Mouse (Mus musculus): Measurements from ENCODE around the gene Gm13088. TPM values are rescaled to one million over a fixed set of nuclear protein-coding genes. Genes with fewer than 3 reads are reported as not detected.
"Not testable (repeated sequence)": the region's sequence is repeated elsewhere in the genome, so short reads cannot be mapped to it uniquely, and the experiment has no call there.

Gene Gm13088
- not detected in 2 replicates for polyA plus RNA-seq (2015; fragmentation: Nextera tagmentation; extraction: Ambion mirVana)

DNA sequence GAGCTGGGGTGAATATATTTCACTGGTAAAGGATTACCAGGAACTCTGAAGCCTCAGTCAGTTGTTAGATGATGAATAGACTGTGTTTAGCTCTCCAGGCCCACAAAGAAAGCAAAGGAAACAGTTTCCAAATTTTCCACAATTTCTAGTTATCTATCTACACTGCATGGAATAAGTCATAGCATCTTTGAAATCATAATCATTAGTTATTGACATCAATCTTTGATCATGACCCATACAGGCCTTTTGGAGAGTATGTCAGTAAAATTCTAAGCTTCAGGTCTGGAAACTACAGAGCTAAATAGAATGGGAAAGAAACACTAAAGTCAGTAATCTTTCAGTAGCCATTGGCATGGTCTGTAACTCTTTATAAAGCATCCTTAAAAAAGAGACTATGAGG, at the start of gene Gm13088:
TSS of gene Gm13088 (minus strand) at position 101 of the 400 bp plus-strand sequence.
- H3K9ac ChIP-seq (replicated peaks); DNase-seq; H3K27me3 ChIP-seq (ENCODE audit: insufficient read depth, low read length); H3K4me1 ChIP-seq (ENCODE audit: insufficient read depth); H3K27ac ChIP-seq (ENCODE audit: low read depth); H3K4me2 ChIP-seq (ENCODE audit: low read depth, low read length); H3K4me3 ChIP-seq (ENCODE audit: low read depth, low read length); H3K36me3 ChIP-seq (replicated peaks; ENCODE audit: insufficient read depth, low read length); H3K9me3 ChIP-seq (ENCODE audit: low read length); ATAC-seq: not testable (repeated sequence)

DNA sequence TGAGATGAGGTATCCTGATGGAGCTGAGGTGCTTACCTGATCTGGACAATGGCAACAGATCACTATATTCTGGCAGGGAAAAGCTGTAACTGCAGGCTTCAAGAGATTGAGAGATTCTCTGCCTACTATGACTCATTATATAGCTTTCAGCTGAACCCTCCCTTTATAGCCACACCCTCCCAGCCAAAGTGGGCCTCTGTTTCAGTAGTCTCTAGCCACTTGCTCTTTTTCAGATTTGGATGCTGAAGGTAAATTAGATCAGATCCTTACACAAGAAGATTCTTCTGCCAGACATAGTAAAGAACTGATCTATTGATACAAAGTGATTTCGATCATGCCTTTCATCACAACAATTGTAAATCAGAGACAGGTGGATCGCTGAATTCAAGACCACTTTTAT, 45.6 kb upstream of the Gm13088 start, which contains the start of gene Gm13089:
TSS of gene Gm13089 (minus strand) at position 101 of the 400 bp plus-strand sequence.
- H3K4me3 ChIP-seq (ENCODE audit: low read depth, low read length): no peak within 1 kb of the TSS
- H3K9me3 ChIP-seq (ENCODE audit: low read length): no peaks in the 10 kb centered on the region; the same call in 1 of the 2 replicates
- TF ChIP-seq CTCF (IDR thresholded peaks at IDR 0.05; ENCODE audit: low read depth) (no peak), EP300 (IDR thresholded peaks at IDR 0.05; ENCODE audit: low read depth) (no peak)
- H3K36me3 ChIP-seq (replicated peaks; ENCODE audit: insufficient read depth, low read length): no peaks in the 10 kb centered on the region
- H3K27ac ChIP-seq (ENCODE audit: low read depth): no peak within 1 kb of the TSS
- no peaks in the 10 kb centered on the region for H3K27me3 ChIP-seq (ENCODE audit: insufficient read depth, low read length)
- no peak for ATAC-seq
- no peak for DNase-seq
- no peaks in the 10 kb centered on the region for H3K4me1 ChIP-seq (ENCODE audit: insufficient read depth)
- 68% methylated on average over 2 of the region's 2 CpGs for WGBS (ENCODE audit: insufficient replicate concordance)
- H3K4me2 ChIP-seq (ENCODE audit: low read depth, low read length): no peak within 1 kb of the TSS
- no peak within 1 kb of the TSS for H3K9ac ChIP-seq (replicated peaks)

DNA sequence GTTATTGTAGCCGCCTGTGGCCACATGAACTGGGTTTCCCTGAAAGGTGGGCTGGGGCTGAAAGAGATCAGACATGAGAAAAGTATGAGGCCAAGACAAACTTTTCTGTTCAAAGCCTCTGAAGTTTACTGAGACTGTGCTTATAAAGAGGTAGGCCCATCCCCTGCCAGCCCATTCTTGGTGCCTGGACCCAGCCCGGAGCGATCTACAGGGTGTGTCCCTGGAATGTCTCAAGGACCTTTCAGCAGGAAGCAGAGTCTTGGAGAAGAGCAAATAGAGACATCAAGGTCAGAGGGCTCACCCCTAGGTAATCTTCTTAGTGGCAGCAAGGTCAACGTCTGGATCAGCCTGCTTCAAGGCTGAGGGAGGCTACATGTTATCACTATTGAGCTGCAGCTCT, 38.9 kb downstream of the Gm13088 start:
- DNase-seq; H3K9ac ChIP-seq (replicated peaks); H3K9me3 ChIP-seq (ENCODE audit: low read length); H3K27me3 ChIP-seq (ENCODE audit: insufficient read depth, low read length); H3K36me3 ChIP-seq (replicated peaks; ENCODE audit: insufficient read depth, low read length); H3K4me2 ChIP-seq (ENCODE audit: low read depth, low read length); H3K4me1 ChIP-seq (ENCODE audit: insufficient read depth); ATAC-seq; H3K27ac ChIP-seq (ENCODE audit: low read depth); H3K4me3 ChIP-seq (ENCODE audit: low read depth, low read length): not testable (repeated sequence)
- WGBS (ENCODE audit: insufficient replicate concordance): 61% methylated on average over 4 of the region's 4 CpGs

DNA sequence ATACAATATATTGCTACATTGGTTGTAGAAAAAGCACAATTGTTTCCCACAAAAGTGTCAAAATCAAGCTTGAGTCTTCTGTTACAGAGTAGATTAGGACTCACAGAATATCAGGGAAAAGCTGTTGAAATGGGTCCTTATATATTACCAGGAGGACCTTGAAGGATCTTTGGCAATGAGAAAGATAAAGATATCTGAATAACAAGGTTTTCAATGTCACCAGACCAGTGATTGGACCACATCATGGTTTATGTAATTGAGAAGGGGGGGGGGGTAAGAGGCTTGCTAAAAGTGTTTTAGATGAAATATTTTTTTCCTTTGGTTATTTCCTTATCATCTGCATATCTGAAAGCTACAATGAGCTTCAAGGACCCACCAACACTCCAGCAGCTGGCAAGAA, 42.3 kb downstream of the Gm13088 start, which contains the start of gene Gm13083:
TSS of gene Gm13083 (plus strand) at position 301 of the 400 bp plus-strand sequence.
- H3K27me3 ChIP-seq (ENCODE audit: insufficient read depth, low read length); H3K9me3 ChIP-seq (ENCODE audit: low read length); H3K4me2 ChIP-seq (ENCODE audit: low read depth, low read length); H3K27ac ChIP-seq (ENCODE audit: low read depth); DNase-seq; H3K4me3 ChIP-seq (ENCODE audit: low read depth, low read length); H3K36me3 ChIP-seq (replicated peaks; ENCODE audit: insufficient read depth, low read length); H3K4me1 ChIP-seq (ENCODE audit: insufficient read depth); ATAC-seq; H3K9ac ChIP-seq (replicated peaks): not testable (repeated sequence)

- not testable (repeated sequence) for H3K27ac ChIP-seq (ENCODE audit: low read depth); H3K4me1 ChIP-seq (ENCODE audit: insufficient read depth); H3K9me3 ChIP-seq (ENCODE audit: low read length); DNase-seq; H3K27me3 ChIP-seq (ENCODE audit: insufficient read depth, low read length); H3K9ac ChIP-seq (replicated peaks); H3K4me2 ChIP-seq (ENCODE audit: low read depth, low read length); ATAC-seq; H3K36me3 ChIP-seq (replicated peaks; ENCODE audit: insufficient read depth, low read length); H3K4me3 ChIP-seq (ENCODE audit: low read depth, low read length)
- 76% methylated on average over 9 of the region's 9 CpGs for WGBS (ENCODE audit: insufficient replicate concordance)
These were observed 45.1 kb downstream of the Gm13088 start for GRCm38 (mm10) chr4:143611927-143612326.

Other genes starting within 250 kb of the Gm13088 start
- gene Pramef8, start 244.8 kb downstream of the Gm13088 start, polyA plus RNA-seq (2015; fragmentation: Nextera tagmentation; extraction: Ambion mirVana): 2.5 and 3.3 TPM in 2 replicates
- not detected in 2 replicates for gene Oog4, start 206.9 kb downstream of the Gm13088 start, polyA plus RNA-seq (2015; fragmentation: Nextera tagmentation; extraction: Ambion mirVana)
- gene Gm13043, start 145.9 kb downstream of the Gm13088 start, polyA plus RNA-seq (2015; fragmentation: Nextera tagmentation; extraction: Ambion mirVana): not detected in 2 replicates
- not detected in 2 replicates for gene Gm13040, start 121.3 kb downstream of the Gm13088 start, polyA plus RNA-seq (2015; fragmentation: Nextera tagmentation; extraction: Ambion mirVana)
- gene BC080695, start 105.5 kb downstream of the Gm13088 start, polyA plus RNA-seq (2015; fragmentation: Nextera tagmentation; extraction: Ambion mirVana): not detected in 2 replicates
- gene Gm13057, start 105.5 kb downstream of the Gm13088 start, polyA plus RNA-seq (2015; fragmentation: Nextera tagmentation; extraction: Ambion mirVana): not detected in 2 replicates
- not detected in 2 replicates for gene Gm13083, start 42.2 kb downstream of the Gm13088 start, polyA plus RNA-seq (2015; fragmentation: Nextera tagmentation; extraction: Ambion mirVana)
- not detected in 2 replicates for gene Gm13089, start 45.5 kb upstream of the Gm13088 start, polyA plus RNA-seq (2015; fragmentation: Nextera tagmentation; extraction: Ambion mirVana)
- gene Gm13078, start 62.2 kb upstream of the Gm13088 start, polyA plus RNA-seq (2015; fragmentation: Nextera tagmentation; extraction: Ambion mirVana): not detected in 2 replicates
- not detected in 2 replicates for gene Gm13023, start 132.1 kb upstream of the Gm13088 start, polyA plus RNA-seq (2015; fragmentation: Nextera tagmentation; extraction: Ambion mirVana)
- gene Gm13084, start 158.8 kb upstream of the Gm13088 start, polyA plus RNA-seq (2015; fragmentation: Nextera tagmentation; extraction: Ambion mirVana): not detected in 2 replicates
- gene Gm13103, start 189.3 kb upstream of the Gm13088 start, polyA plus RNA-seq (2015; fragmentation: Nextera tagmentation; extraction: Ambion mirVana): not detected in 2 replicates
- not detected in 2 replicates for gene Pramef6, start 243.1 kb upstream of the Gm13088 start, polyA plus RNA-seq (2015; fragmentation: Nextera tagmentation; extraction: Ambion mirVana)